Mouse (Mus musculus) G1E (cell line): ENCODE results near the gene Rtn4rl1. TPM values are rescaled to one million over a fixed set of nuclear protein-coding genes. Genes with fewer than 3 reads are reported as not detected.

ENCODE experiments used
- ATAC-seq: 2 replicates; pipeline ENCODE4 v1.8.0; 2016; ENCODE audit warnings: mild to moderate bottlenecking; ENCODE audit not compliant: insufficient number of reproducible peaks, poor library complexity, low FRiP score, severe bottlenecking; ENCODE audit errors: extremely low read depth
- DNase-seq: peaks from one replicate; pipeline ENCODE4 v3.0.0; 2012; ENCODE audit warnings: low spot score
- H3K27me3 ChIP-seq: 2 replicates; pipeline ENCODE4 v1.6.1; 2012; ENCODE audit warnings: mild to moderate bottlenecking, low read length, inconsistent platforms; ENCODE audit not compliant: insufficient read depth
- H3K36me3 ChIP-seq: replicated peaks from 2 replicates; pipeline ENCODE3; 2012; ENCODE audit warnings: mild to moderate bottlenecking, inconsistent platforms
- H3K4me1 ChIP-seq: 2 replicates; pipeline ENCODE4 v1.6.1; 2012; ENCODE audit warnings: low read depth, low read length, inconsistent platforms, mixed read lengths; ENCODE audit not compliant: insufficient read depth
- H3K4me3 ChIP-seq: 2 replicates; pipeline ENCODE4 v1.5.1; 2012; ENCODE audit warnings: low read depth, mild to moderate bottlenecking, inconsistent platforms, low read length, moderate library complexity, mixed read lengths
- H3K9me3 ChIP-seq: replicated peaks from 2 replicates; pipeline ENCODE4 v1.6.1; 2012; ENCODE audit warnings: inconsistent platforms
- CTCF ChIP-seq: IDR thresholded peaks from 2 replicates; pipeline ENCODE4 v1.5.1; 2012; ENCODE audit warnings: low read depth, low read length, inconsistent platforms, mixed read lengths
- GATA1 ChIP-seq: IDR thresholded peaks from 2 replicates; pipeline ENCODE4 v1.6.1; 2012; ENCODE audit warnings: borderline replicate concordance, low read length, inconsistent platforms, mixed read lengths
- GATA2 ChIP-seq: IDR thresholded peaks from 2 replicates; pipeline ENCODE4 v1.6.1; 2012; ENCODE audit warnings: low read depth, low read length, inconsistent platforms, borderline replicate concordance
- POLR2AphosphoS5 ChIP-seq: IDR thresholded peaks from 2 replicates; pipeline ENCODE4 v1.6.1; 2012; ENCODE audit warnings: low read depth, low read length, inconsistent platforms; ENCODE audit not compliant: insufficient replicate concordance
- TAL1 ChIP-seq: conservative IDR thresholded peaks from 2 replicates; pipeline ENCODE4 v1.6.1; 2012; ENCODE audit warnings: low read depth, low read length, inconsistent platforms, mixed read lengths
- polyA plus RNA-seq: library from polyadenylated mRNA; stranded (reverse); fragments of >175 nt; gene quantifications from 2 replicates; pipeline ENCODE4 v1.2.3, GENCODE M21; 2012
- total RNA-seq, 2 experiments: library from RNA; stranded (forward) in 1 of 2; stranded (reverse) in 1 of 2; fragments of 200-1000 nt in 1 of 2; fragments of >200 nt in 1 of 2; fragmentation: Nextera tagmentation in 1 of 2; gene quantifications; 2 replicates each; pipeline ENCODE4 v1.2.3; 2014 to 2017

The Rtn4rl1 gene
- total and polyA plus RNA-seq, 3 experiments: not detected

GRCm38 (mm10) chr11:75152603-75153557 is 40.7 kb upstream of the Rtn4rl1 start:
- no peak overlapping the region for H3K4me3 ChIP-seq
- no peak for DNase-seq
- H3K27me3 ChIP-seq: no peaks in the 10 kb centered on the region
- no peaks in the 10 kb centered on the region for H3K9me3 ChIP-seq
- ATAC-seq: no peak
- H3K36me3 ChIP-seq: peaks cover 83% of the 10 kb centered on the region
- no peak for TF ChIP-seq TAL1
- no peak for TF ChIP-seq CTCF
- no peak for TF ChIP-seq GATA1
- TF ChIP-seq GATA2: no peak
- TF ChIP-seq POLR2AphosphoS5: no peak
- H3K4me1 ChIP-seq: peaks cover 7% of the 10 kb centered on the region; the same call in 1 of the 2 replicates

DNA sequence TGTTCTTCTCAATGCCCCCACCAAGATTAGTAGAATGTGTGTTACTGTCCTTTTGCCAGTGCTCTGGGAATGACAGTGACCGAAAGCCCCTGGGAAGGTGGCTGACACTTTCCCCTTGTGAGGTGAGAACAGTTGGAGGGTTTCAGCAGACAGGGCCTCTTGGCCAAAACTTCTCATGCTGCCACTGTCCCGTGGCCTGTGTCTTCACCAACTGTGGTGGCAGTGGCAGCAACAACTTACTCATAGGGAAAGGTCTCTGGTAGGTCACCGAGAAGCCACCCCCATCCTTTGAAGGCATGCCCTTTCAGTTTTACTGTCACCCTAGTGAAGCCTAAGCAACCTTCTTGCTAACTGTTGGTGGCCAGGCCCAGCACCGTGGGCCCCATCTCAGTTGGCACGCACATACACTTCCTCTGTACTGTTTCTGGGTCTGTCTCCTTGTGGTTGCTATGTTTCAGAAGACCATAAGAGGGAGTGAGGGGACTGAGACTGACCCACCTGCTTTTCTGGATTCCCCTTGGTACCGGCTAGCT is 39.5 kb upstream of the Rtn4rl1 start:
- TF ChIP-seq POLR2AphosphoS5 (no peak), CTCF (no peak), TAL1 (no peak), GATA1 (no peak), GATA2 (no peak)
- Histone ChIP-seq H3K4me1 (peaks cover 7% of the 10 kb centered on the region; the same call in 1 of the 2 replicates), H3K4me3 (no peak overlapping the region), H3K36me3 (peaks cover 83% of the 10 kb centered on the region), H3K27me3 (no peaks in the 10 kb centered on the region), H3K9me3 (no peaks in the 10 kb centered on the region)
- ATAC-seq: no peak
- no peak for DNase-seq

GRCm38 (mm10) chr11:75155985-75156384 is 37.6 kb upstream of the Rtn4rl1 start:
- ATAC-seq (no peak), DNase-seq (no peak)
- H3K4me1 ChIP-seq: peaks cover 7% of the 10 kb centered on the region; the same call in 1 of the 2 replicates
- peaks cover 86% of the 10 kb centered on the region for H3K36me3 ChIP-seq
- no peaks in the 10 kb centered on the region for H3K27me3 ChIP-seq
- no peak overlapping the region for H3K4me3 ChIP-seq
- no peaks in the 10 kb centered on the region for H3K9me3 ChIP-seq
- TF ChIP-seq POLR2AphosphoS5 (no peak), GATA1 (no peak), TAL1 (no peak), CTCF (no peak)

DNA sequence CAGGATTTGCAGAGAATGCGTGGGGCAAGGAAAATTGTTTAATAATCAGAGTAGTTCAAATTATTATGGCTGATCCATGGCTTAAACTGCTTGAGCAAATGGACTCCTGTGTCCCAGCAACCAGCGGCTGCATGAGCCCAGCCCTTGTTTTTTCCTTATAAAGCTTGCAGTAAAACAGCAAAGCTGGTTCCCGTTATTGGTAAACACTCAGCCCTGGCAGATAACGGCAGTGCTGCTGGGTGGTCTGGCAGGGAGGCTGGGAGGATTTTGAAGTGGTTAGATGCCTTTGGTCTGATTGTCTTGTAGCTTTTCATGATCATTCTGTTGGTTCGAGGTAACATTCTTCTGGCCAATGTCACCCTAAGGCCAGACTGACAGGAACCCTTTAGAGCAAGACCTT is 37.2 kb upstream of the Rtn4rl1 start:
- DNase-seq (no peak), ATAC-seq (no peak)
- Histone ChIP-seq H3K36me3 (peaks cover 88% of the 10 kb centered on the region), H3K4me1 (peaks cover 7% of the 10 kb centered on the region; the same call in 1 of the 2 replicates), H3K4me3 (no peak overlapping the region), H3K27me3 (no peaks in the 10 kb centered on the region), H3K9me3 (no peaks in the 10 kb centered on the region)
- TF ChIP-seq GATA2 (no peak), POLR2AphosphoS5 (no peak), TAL1 (no peak), GATA1 (no peak), CTCF (no peak)

- H3K4me3 ChIP-seq: no peak overlapping the region
- H3K9me3 ChIP-seq: no peaks in the 10 kb centered on the region
- TF ChIP-seq TAL1 (no peak), GATA2 (no peak), POLR2AphosphoS5 (no peak), GATA1 (no peak), CTCF (no peak)
- ATAC-seq (no peak), DNase-seq (no peak)
- no peaks in the 10 kb centered on the region for H3K27me3 ChIP-seq
- peaks cover 90% of the 10 kb centered on the region for H3K36me3 ChIP-seq
- H3K4me1 ChIP-seq: peaks cover 7% of the 10 kb centered on the region; the same call in 1 of the 2 replicates
Measured at GRCm38 (mm10) chr11:75157037-75157436, 36.5 kb upstream of the Rtn4rl1 start.

GRCm38 (mm10) chr11:75157901-75158300 is 35.7 kb upstream of the Rtn4rl1 start:
- H3K4me1 ChIP-seq: peaks cover 5% of the 10 kb centered on the region; the same call in 1 of the 2 replicates
- ATAC-seq: no peak
- TF ChIP-seq POLR2AphosphoS5 (no peak), TAL1 (no peak), GATA2 (no peak), CTCF (no peak), GATA1 (no peak)
- no peak overlapping the region for H3K4me3 ChIP-seq
- H3K9me3 ChIP-seq: no peaks in the 10 kb centered on the region
- H3K36me3 ChIP-seq: peaks cover 93% of the 10 kb centered on the region
- H3K27me3 ChIP-seq: no peaks in the 10 kb centered on the region
- no peak for DNase-seq
